Mouse (Mus musculus): ENCODE measurements at regions not wholly inside any gene's neighbourhood (a gene's known extent, or its start where the extent isn't known, plus 50 kb on each side); places are given as distances from the start of the nearest gene placed in this dataset.

- Histone ChIP-seq H3K4me3 (replicated peaks) (no peak overlapping the region), H3K9ac (replicated peaks) (no peak overlapping the region), H3K4me1 (no peaks in the 10 kb centered on the region), H3K36me3 (no peaks in the 10 kb centered on the region), H3K9me3 (replicated peaks) (no peaks in the 10 kb centered on the region), H3K27ac (replicated peaks) (no peak overlapping the region), H3K27me3 (replicated peaks) (no peaks in the 10 kb centered on the region), H3K4me2 (no peak overlapping the region)
- ATAC-seq (ENCODE audit: low FRiP score), result no peak
- 87% methylated on average over 4 of the region's 4 CpGs for WGBS
These were observed 373.2 kb upstream of the Arpp21 start for GRCm38 (mm10) chr9:112608932-112609331.

- H3K27ac ChIP-seq (replicated peaks), result no peak overlapping the region
- H3K4me2 ChIP-seq, result no peak overlapping the region
- no peaks in the 10 kb centered on the region for H3K36me3 ChIP-seq
- no peaks in the 10 kb centered on the region for H3K4me1 ChIP-seq
- H3K9ac ChIP-seq (replicated peaks), result no peak overlapping the region
- no peaks in the 10 kb centered on the region for H3K9me3 ChIP-seq (replicated peaks)
- WGBS, result 77% methylated on average over 3 of the region's 3 CpGs
- H3K4me3 ChIP-seq (replicated peaks), result no peak overlapping the region
- ATAC-seq (ENCODE audit: low FRiP score), result no peak
- no peaks in the 10 kb centered on the region for H3K27me3 ChIP-seq (replicated peaks)
These were observed 371.5 kb upstream of the Arpp21 start for GRCm38 (mm10) chr9:112607221-112607620.

- no peaks in the 10 kb centered on the region for H3K4me1 ChIP-seq
- H3K9me3 ChIP-seq (replicated peaks), result no peaks in the 10 kb centered on the region
- no peak overlapping the region for H3K4me2 ChIP-seq
- ATAC-seq (ENCODE audit: low FRiP score), result no peak
- H3K27ac ChIP-seq (replicated peaks), result no peak overlapping the region
- no peaks in the 10 kb centered on the region for H3K36me3 ChIP-seq
- no peak overlapping the region for H3K9ac ChIP-seq (replicated peaks)
- H3K27me3 ChIP-seq (replicated peaks), result no peaks in the 10 kb centered on the region
- H3K4me3 ChIP-seq (replicated peaks), result no peak overlapping the region
These were observed 360.0 kb upstream of the Arpp21 start for GRCm38 (mm10) chr9:112595731-112596130.

- H3K9ac ChIP-seq (replicated peaks), result no peak overlapping the region
- no peak overlapping the region for H3K4me3 ChIP-seq (replicated peaks)
- H3K27ac ChIP-seq (replicated peaks), result no peak overlapping the region
- no peaks in the 10 kb centered on the region for H3K36me3 ChIP-seq
- H3K9me3 ChIP-seq (replicated peaks), result no peaks in the 10 kb centered on the region
- no peak for ATAC-seq (ENCODE audit: low FRiP score)
- 73% methylated on average over 3 of the region's 3 CpGs for WGBS
- H3K4me2 ChIP-seq, result no peak overlapping the region
- no peaks in the 10 kb centered on the region for H3K27me3 ChIP-seq (replicated peaks)
- no peaks in the 10 kb centered on the region for H3K4me1 ChIP-seq
These were observed 354.5 kb upstream of the Arpp21 start for GRCm38 (mm10) chr9:112590241-112590640.

GRCm38 (mm10) chr9:112573316-112573715 lies 337.6 kb upstream of the Arpp21 start:
- Histone ChIP-seq H3K4me3 (replicated peaks) (no peak overlapping the region), H3K9ac (replicated peaks) (no peak overlapping the region), H3K9me3 (replicated peaks) (no peaks in the 10 kb centered on the region), H3K36me3 (no peaks in the 10 kb centered on the region), H3K4me2 (no peak overlapping the region), H3K27me3 (replicated peaks) (no peaks in the 10 kb centered on the region), H3K4me1 (no peaks in the 10 kb centered on the region), H3K27ac (replicated peaks) (no peak overlapping the region)
- no peak for ATAC-seq (ENCODE audit: low FRiP score)
- WGBS, result 38% methylated on average over 3 of the region's 3 CpGs

GRCm38 (mm10) chr9:112561348-112561747 lies 325.6 kb upstream of the Arpp21 start:
- no peak for ATAC-seq (ENCODE audit: low FRiP score)
- Histone ChIP-seq H3K27ac (replicated peaks) (no peak overlapping the region), H3K27me3 (replicated peaks) (no peaks in the 10 kb centered on the region), H3K4me1 (no peaks in the 10 kb centered on the region), H3K4me3 (replicated peaks) (no peak overlapping the region), H3K9ac (replicated peaks) (no peak overlapping the region), H3K9me3 (replicated peaks) (no peaks in the 10 kb centered on the region), H3K36me3 (no peaks in the 10 kb centered on the region), H3K4me2 (no peak overlapping the region)

- H3K4me3 ChIP-seq (replicated peaks), result no peak overlapping the region
- H3K4me1 ChIP-seq, result no peaks in the 10 kb centered on the region
- no peak overlapping the region for H3K4me2 ChIP-seq
- H3K9ac ChIP-seq (replicated peaks), result no peak overlapping the region
- 92% methylated on average over 4 of the region's 4 CpGs for WGBS
- H3K9me3 ChIP-seq (replicated peaks), result no peaks in the 10 kb centered on the region
- no peak overlapping the region for H3K27ac ChIP-seq (replicated peaks)
- H3K27me3 ChIP-seq (replicated peaks), result no peaks in the 10 kb centered on the region
- no peak for ATAC-seq (ENCODE audit: low FRiP score)
- no peaks in the 10 kb centered on the region for H3K36me3 ChIP-seq
These were observed 324.5 kb upstream of the Arpp21 start for GRCm38 (mm10) chr9:112560226-112560625.

GRCm38 (mm10) chr9:112537924-112538323 lies 302.2 kb upstream of the Arpp21 start:
- Histone ChIP-seq H3K9ac (replicated peaks) (no peak overlapping the region), H3K27ac (replicated peaks) (no peak overlapping the region), H3K36me3 (no peaks in the 10 kb centered on the region), H3K4me3 (replicated peaks) (no peak overlapping the region), H3K4me1 (no peaks in the 10 kb centered on the region), H3K4me2 (no peak overlapping the region), H3K27me3 (replicated peaks) (no peaks in the 10 kb centered on the region), H3K9me3 (replicated peaks) (no peaks in the 10 kb centered on the region)
- 70% methylated on average over 2 of the region's 2 CpGs for WGBS
- ATAC-seq (ENCODE audit: low FRiP score), result no peak

GRCm38 (mm10) chr9:112525377-112525776 lies 289.6 kb upstream of the Arpp21 start:
- no peaks in the 10 kb centered on the region for H3K36me3 ChIP-seq
- H3K4me1 ChIP-seq, result no peaks in the 10 kb centered on the region
- H3K4me2 ChIP-seq, result no peak overlapping the region
- H3K4me3 ChIP-seq (replicated peaks), result no peak overlapping the region
- WGBS, result 64% methylated on average over 5 of the region's 5 CpGs
- no peaks in the 10 kb centered on the region for H3K9me3 ChIP-seq (replicated peaks)
- H3K27ac ChIP-seq (replicated peaks), result no peak overlapping the region
- ATAC-seq (ENCODE audit: low FRiP score), result no peak
- no peaks in the 10 kb centered on the region for H3K27me3 ChIP-seq (replicated peaks)
- no peak overlapping the region for H3K9ac ChIP-seq (replicated peaks)

GRCm38 (mm10) chr9:112523251-112523650 lies 287.5 kb upstream of the Arpp21 start:
- Histone ChIP-seq H3K4me3 (replicated peaks) (no peak overlapping the region), H3K4me2 (no peak overlapping the region), H3K9ac (replicated peaks) (no peak overlapping the region), H3K9me3 (replicated peaks) (no peaks in the 10 kb centered on the region), H3K36me3 (no peaks in the 10 kb centered on the region), H3K4me1 (no peaks in the 10 kb centered on the region), H3K27me3 (replicated peaks) (no peaks in the 10 kb centered on the region), H3K27ac (replicated peaks) (no peak overlapping the region)
- WGBS, result 82% methylated on average over 3 of the region's 3 CpGs
- no peak for ATAC-seq (ENCODE audit: low FRiP score)

GRCm38 (mm10) chr9:112510716-112511115 lies 275.0 kb upstream of the Arpp21 start:
- Histone ChIP-seq H3K27me3 (replicated peaks) (no peaks in the 10 kb centered on the region), H3K9me3 (replicated peaks) (no peaks in the 10 kb centered on the region), H3K9ac (replicated peaks) (no peak overlapping the region), H3K4me1 (no peaks in the 10 kb centered on the region), H3K36me3 (no peaks in the 10 kb centered on the region), H3K27ac (replicated peaks) (no peak overlapping the region), H3K4me2 (no peak overlapping the region), H3K4me3 (replicated peaks) (no peak overlapping the region)
- ATAC-seq (ENCODE audit: low FRiP score), result no peak
- WGBS, result 60% methylated on average over 2 of the region's 2 CpGs

GRCm38 (mm10) chr9:112506871-112507270 lies 271.1 kb upstream of the Arpp21 start:
- Histone ChIP-seq H3K4me3 (replicated peaks) (no peak overlapping the region), H3K9ac (replicated peaks) (no peak overlapping the region), H3K9me3 (replicated peaks) (no peaks in the 10 kb centered on the region), H3K27ac (replicated peaks) (no peak overlapping the region), H3K4me1 (no peaks in the 10 kb centered on the region), H3K36me3 (no peaks in the 10 kb centered on the region), H3K27me3 (replicated peaks) (no peaks in the 10 kb centered on the region), H3K4me2 (no peak overlapping the region)
- ATAC-seq (ENCODE audit: low FRiP score), result no peak
- WGBS, result 48% methylated on average over 2 of the region's 2 CpGs

GRCm38 (mm10) chr9:112498676-112499075 lies 262.9 kb upstream of the Arpp21 start:
- Histone ChIP-seq H3K27ac (replicated peaks) (no peak overlapping the region), H3K36me3 (no peaks in the 10 kb centered on the region), H3K9me3 (replicated peaks) (no peaks in the 10 kb centered on the region), H3K4me1 (no peaks in the 10 kb centered on the region), H3K9ac (replicated peaks) (no peak overlapping the region), H3K27me3 (replicated peaks) (no peaks in the 10 kb centered on the region), H3K4me2 (no peak overlapping the region), H3K4me3 (replicated peaks) (no peak overlapping the region)
- 84% methylated on average over 4 of the region's 4 CpGs for WGBS
- no peak for ATAC-seq (ENCODE audit: low FRiP score)
